Mouse (Mus musculus) limb, embryonic 12.5 days (tissue): ENCODE results near the gene Tnfaip2. TPM values are rescaled to one million over a fixed set of nuclear protein-coding genes. Genes with fewer than 3 reads are reported as not detected.

Experiments
- ATAC-seq: fragments of 200-750 bp; cut with Nextera tagmentation; 2 replicates; pipeline ENCODE4 v1.8.0; 2017; ENCODE audit warnings: low read depth, moderate TSS enrichment; ENCODE audit not compliant: insufficient number of reproducible peaks, insufficient read depth, low FRiP score, low TSS enrichment
- H3K27ac ChIP-seq: fragments of 300-500 bp; sonication (generic); 2 replicates; pipeline ENCODE4 v1.5.1; 2016; ENCODE audit warnings: mild to moderate bottlenecking, moderate library complexity
- H3K27me3 ChIP-seq: fragments of 300-500 bp; sonication (generic); 2 replicates; pipeline ENCODE4 v1.6.1; 2016; ENCODE audit warnings: mild to moderate bottlenecking, moderate library complexity
- H3K36me3 ChIP-seq: fragments of 300-500 bp; sonication (generic); 2 replicates; pipeline ENCODE4 v1.6.1; 2016; ENCODE audit warnings: mild to moderate bottlenecking, moderate library complexity
- H3K4me1 ChIP-seq: fragments of 300-500 bp; sonication (generic); replicated peaks from 2 replicates; pipeline ENCODE4 v1.6.1; 2016
- H3K4me2 ChIP-seq: fragments of 300-500 bp; sonication (generic); 2 replicates; pipeline ENCODE4 v1.6.1; 2016; ENCODE audit warnings: mild to moderate bottlenecking, moderate library complexity
- H3K4me3 ChIP-seq: fragments of 300-500 bp; sonication (generic); replicated peaks from 2 replicates; pipeline ENCODE4 v1.5.1; 2016; ENCODE audit warnings: mild to moderate bottlenecking
- H3K9ac ChIP-seq: fragments of 300-500 bp; sonication (generic); replicated peaks from 2 replicates; pipeline ENCODE4 v1.6.1; 2016; ENCODE audit warnings: mild to moderate bottlenecking, moderate library complexity
- H3K9me3 ChIP-seq: fragments of 300-500 bp; sonication (generic); 2 replicates; pipeline ENCODE4 v1.6.1; 2016; ENCODE audit warnings: mild to moderate bottlenecking, moderate library complexity
- WGBS: fragments of 180-500 bp; shearing (Covaris S2); methylation state at CpG from one replicate; pipeline ENCODE4 v1.1.7; 2016; 5-methylcytosine and 5-hydroxymethylcytosine counted together
- polyA plus RNA-seq: library from polyadenylated mRNA; unstranded; fragments of >200 nt; fragmentation: Nextera tagmentation; extraction: Ambion mirVana; gene quantifications from 2 replicates; pipeline ENCODE4 v1.2.1, GENCODE M21; 2016

Tnfaip2 gene
- polyA plus RNA-seq, 1 experiment from 2014 or later: 4.1 TPM

DNA sequence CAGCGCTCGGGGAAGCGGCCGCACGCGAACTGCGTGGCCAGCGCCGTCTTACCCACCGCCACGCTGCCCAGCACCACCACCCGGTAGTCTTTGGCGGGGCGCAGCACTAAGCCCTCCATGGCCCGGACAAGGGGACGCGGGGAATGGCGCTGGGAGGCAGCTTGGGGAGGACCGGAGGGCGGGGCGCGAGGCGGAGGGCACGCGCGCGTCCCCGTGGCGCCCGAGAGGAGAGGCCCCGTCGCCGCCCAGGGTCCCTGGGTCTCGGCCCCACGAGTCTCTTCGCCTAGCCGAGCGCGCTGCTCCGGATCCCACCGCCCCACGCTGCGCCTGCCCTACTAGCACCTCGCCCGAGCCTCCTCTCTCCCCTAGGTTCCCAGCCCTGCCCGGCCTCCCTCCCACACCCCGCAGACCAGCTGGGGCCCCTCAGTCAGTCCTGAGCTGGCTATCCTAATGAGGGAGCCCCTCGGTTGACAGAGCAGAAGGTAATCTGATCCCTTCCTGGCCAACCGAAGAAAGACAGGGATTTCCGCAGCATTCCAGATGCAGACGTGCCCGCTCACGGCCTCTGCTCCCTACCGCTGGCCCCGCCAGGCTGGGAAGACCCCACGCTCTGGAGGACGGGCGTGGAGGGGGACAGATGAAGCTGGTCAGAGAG is 43.5 kb downstream of the Tnfaip2 start, which contains the start of gene Gm266:
Gene Gm266, minus strand, starts transcription at position 172 of the 655 bp plus-strand sequence.
- Histone ChIP-seq H3K4me3 (peak within 1 kb of the TSS; percentile 52), H3K4me2 (peak within 1 kb of the TSS; percentile 87), H3K9me3 (no peaks in the 10 kb centered on the region), H3K27ac (no peak within 1 kb of the TSS), H3K4me1 (peaks cover 43% of the 10 kb centered on the region), H3K36me3 (no peaks in the 10 kb centered on the region), H3K27me3 (peaks cover 73% of the 10 kb centered on the region), H3K9ac (peak within 1 kb of the TSS; percentile 58)
- under 1% methylated on average over 43 of the region's 58 CpGs for WGBS
- peak; percentile 84 for ATAC-seq

DNA sequence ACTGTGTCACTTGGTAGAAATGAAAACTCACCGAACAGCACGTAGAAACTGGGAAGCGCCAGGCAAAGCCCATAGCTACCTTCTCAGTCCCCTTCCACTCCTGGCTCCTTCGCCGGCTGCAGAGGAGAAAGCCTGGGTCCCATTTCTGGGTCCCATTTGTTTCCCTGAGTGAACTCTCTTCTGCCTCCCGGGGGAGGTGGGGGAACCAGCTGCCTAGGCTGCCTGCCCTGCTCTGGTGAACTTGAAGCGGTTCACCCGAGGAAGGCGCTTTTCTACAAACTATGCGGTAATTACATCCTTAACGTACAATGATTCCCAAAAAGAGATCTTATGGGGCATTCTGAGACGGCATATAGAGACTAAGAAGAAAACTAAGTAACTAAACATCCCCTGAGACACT is 44.2 kb downstream of the Tnfaip2 start:
- H3K4me2 ChIP-seq: peak overlapping the region; percentile 87
- ATAC-seq: no peak

DNA sequence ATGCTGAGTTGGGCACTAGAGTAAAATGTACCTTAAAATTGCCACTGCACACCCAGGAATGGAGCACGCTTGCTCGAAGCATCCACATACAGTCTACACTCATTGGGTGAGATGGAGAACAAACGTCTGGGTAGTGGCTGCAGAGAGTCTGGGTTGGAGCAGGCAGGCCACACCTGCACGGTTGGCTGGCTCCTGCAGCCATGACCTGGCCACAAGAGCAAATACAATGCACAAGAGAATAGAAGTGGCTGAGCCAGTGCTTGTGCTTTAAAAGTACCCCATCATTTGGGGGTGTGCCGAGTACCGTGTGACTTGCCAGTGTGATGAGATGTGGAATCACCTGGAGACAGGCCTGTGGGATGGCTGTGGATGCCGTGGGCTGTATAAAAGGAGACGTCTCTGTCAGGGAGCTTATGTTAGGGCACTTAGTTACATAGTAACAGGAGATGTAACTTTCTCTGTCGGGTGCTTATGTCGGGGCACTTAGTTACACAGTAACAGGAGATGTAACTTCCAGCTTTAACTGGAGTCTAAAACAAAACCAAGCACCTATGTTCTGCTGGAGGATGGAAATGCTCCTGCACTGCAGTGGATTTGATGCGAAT is 47.1 kb downstream of the Tnfaip2 start:
- no peaks in the 10 kb centered on the region for H3K9me3 ChIP-seq
- no peaks in the 10 kb centered on the region for H3K36me3 ChIP-seq
- no peak overlapping the region for H3K9ac ChIP-seq
- H3K27me3 ChIP-seq: peaks cover 54% of the 10 kb centered on the region
- H3K4me3 ChIP-seq: no peak overlapping the region
- no peak for ATAC-seq
- WGBS: 79% methylated on average over 11 of the region's 11 CpGs
- H3K4me1 ChIP-seq: peaks cover 43% of the 10 kb centered on the region
- no peak overlapping the region for H3K27ac ChIP-seq
- H3K4me2 ChIP-seq: no peak overlapping the region

More for the DNA sequence above, 44.2 kb downstream of the Tnfaip2 start:
- Histone ChIP-seq H3K4me3 (peak overlapping the region; percentile 52), H3K36me3 (no peaks in the 10 kb centered on the region), H3K9me3 (no peaks in the 10 kb centered on the region), H3K27me3 (peaks cover 73% of the 10 kb centered on the region), H3K9ac (0 out of 2 replicates have a peak overlapping the region, but pooled peaks have one; percentile 58), H3K27ac (no peak overlapping the region), H3K4me1 (peaks cover 43% of the 10 kb centered on the region)
- 3% methylated on average over 12 of the region's 12 CpGs for WGBS

DNA sequence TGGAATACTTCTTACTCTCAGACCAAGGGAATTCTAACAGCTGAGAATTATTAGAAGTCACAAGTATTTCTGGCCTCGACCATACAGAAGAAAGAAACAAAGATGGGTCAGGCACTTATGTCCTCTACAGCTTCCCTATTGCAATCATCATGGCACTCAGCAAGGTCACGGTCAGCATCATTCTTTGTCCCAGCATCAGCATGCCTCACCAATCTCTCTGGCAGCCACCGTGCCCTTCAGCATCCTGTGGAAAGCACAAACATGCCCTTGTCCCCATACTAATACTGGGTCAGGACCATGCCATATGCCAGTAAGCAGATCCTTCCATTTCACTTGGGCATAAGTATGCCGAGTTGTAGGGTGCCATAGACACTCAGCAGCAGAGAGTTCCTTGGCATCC is 52.7 kb downstream of the Tnfaip2 start:
- Histone ChIP-seq H3K4me1 (no peaks in the 10 kb centered on the region), H3K27ac (no peak overlapping the region), H3K4me2 (no peak overlapping the region), H3K36me3 (no peaks in the 10 kb centered on the region), H3K27me3 (no peaks in the 10 kb centered on the region), H3K4me3 (no peak overlapping the region), H3K9me3 (no peaks in the 10 kb centered on the region), H3K9ac (no peak overlapping the region)
- 76% methylated on average over 4 of the region's 4 CpGs for WGBS
- ATAC-seq: no peak

DNA sequence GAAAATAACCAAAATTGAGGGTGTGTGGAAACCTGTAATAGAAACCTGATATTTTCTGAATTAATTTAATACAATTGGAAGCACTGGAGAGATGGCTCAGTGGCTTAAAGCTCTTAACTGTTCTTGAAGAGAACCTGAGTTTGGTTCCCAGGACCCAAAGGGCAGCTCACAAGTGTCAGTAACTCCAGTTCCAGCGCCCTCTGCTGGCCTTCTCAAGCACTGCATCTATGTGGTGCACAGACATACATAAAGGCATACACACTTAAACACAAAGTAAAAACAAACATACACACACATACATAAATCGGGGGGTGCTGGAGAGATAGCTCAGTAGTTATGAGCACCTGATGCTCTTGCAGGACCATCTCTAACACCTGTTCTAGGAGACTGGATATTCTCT is 54.8 kb downstream of the Tnfaip2 start:
- ATAC-seq: no peak
- Histone ChIP-seq H3K9me3 (no peaks in the 10 kb centered on the region), H3K27me3 (no peaks in the 10 kb centered on the region), H3K4me1 (0 out of 2 replicates have a peak, but pooled peaks cover 4% of the 10 kb centered on the region), H3K4me3 (no peak overlapping the region), H3K27ac (no peak overlapping the region), H3K4me2 (no peak overlapping the region), H3K9ac (no peak overlapping the region), H3K36me3 (no peaks in the 10 kb centered on the region)
- WGBS: 45% methylated on average over 2 of the region's 2 CpGs

DNA sequence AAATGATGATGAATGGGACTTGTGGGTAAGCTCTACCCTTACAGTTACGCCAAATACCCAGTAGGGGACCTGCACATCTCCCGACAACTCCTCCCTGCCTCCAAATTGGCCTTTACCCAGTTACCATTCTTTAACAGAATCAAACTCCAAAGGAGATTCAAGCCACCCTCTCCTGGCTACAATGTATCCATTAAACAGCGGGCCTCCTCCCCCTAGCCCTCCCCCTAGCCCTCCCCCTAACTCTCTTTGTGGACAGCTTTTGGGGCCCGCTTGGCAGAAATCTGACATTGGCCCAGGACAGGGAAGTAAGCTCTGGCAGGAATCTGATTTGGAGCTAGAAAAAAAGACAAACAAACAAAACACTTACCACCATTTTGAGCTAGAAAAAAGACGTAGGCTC is 57.3 kb downstream of the Tnfaip2 start:
- WGBS: 75% methylated on average over 5 of the region's 5 CpGs
- H3K27me3 ChIP-seq: 0 out of 2 replicates have a peak, but pooled peaks cover 6% of the 10 kb centered on the region
- no peaks in the 10 kb centered on the region for H3K9me3 ChIP-seq
- ATAC-seq: no peak
- H3K4me1 ChIP-seq: 0 out of 2 replicates have a peak, but pooled peaks cover 4% of the 10 kb centered on the region
- H3K27ac ChIP-seq: no peak overlapping the region
- no peaks in the 10 kb centered on the region for H3K36me3 ChIP-seq
- H3K4me2 ChIP-seq: no peak overlapping the region
- no peak overlapping the region for H3K9ac ChIP-seq
- H3K4me3 ChIP-seq: no peak overlapping the region

DNA sequence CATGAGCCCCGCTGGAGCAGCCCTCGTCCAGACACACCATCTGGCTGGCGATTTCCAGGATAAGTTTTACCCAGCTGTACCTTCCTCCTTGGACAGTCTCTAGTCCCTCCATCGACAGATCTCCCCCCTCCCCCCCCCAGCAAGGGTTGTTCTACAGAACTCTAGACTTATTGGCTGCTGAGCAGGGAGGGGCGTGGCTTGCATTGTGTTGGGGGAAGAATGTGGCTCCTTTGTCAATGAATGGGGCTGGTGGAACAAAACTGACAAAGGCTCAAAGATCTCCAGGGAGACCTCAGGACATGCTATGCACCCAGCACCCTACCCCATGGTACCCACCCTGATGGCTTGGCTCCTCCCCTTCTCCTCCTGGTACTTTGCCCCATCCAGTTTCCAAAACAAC is 58.5 kb downstream of the Tnfaip2 start:
- no peak overlapping the region for H3K4me3 ChIP-seq
- 0 out of 2 replicates have a peak, but pooled peaks cover 4% of the 10 kb centered on the region for H3K4me1 ChIP-seq
- no peak for ATAC-seq
- no peaks in the 10 kb centered on the region for H3K36me3 ChIP-seq
- 27% methylated on average over 5 of the region's 5 CpGs for whole genome bisulfite sequencing
- H3K9ac ChIP-seq: no peak overlapping the region
- no peak overlapping the region for H3K4me2 ChIP-seq
- no peaks in the 10 kb centered on the region for H3K9me3 ChIP-seq
- no peak overlapping the region for H3K27ac ChIP-seq
- 0 out of 2 replicates have a peak, but pooled peaks cover 6% of the 10 kb centered on the region for H3K27me3 ChIP-seq

DNA sequence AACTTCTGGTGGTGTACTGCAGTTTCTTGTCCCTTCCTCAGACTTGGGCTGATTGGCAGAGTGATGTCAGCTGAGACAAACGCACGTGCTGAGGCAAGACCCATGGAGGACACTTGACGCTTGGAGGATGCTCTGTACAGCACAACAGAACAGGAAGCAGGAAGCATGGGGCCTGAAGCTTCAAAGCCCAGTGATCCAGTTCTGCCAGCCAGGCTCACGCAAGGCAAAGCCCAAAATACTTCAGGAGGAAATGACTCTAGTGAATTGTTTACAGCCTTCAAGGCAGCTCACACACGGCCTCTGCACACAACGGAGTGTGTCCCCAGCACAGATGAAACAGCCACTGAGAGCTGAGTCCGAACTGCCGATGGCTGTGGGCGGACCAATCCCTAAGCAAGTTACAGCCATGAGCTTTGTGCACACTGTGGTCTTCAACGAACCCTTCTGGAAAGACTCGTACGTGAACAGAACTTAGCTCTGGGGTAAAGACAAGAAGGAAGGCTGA is 60.8 kb downstream of the Tnfaip2 start:
- Histone ChIP-seq H3K27me3 (0 out of 2 replicates have a peak, but pooled peaks cover 6% of the 10 kb centered on the region), H3K4me1 (0 out of 2 replicates have a peak, but pooled peaks cover 4% of the 10 kb centered on the region), H3K9me3 (no peaks in the 10 kb centered on the region), H3K4me2 (no peak overlapping the region), H3K4me3 (no peak overlapping the region), H3K36me3 (no peaks in the 10 kb centered on the region), H3K9ac (no peak overlapping the region), H3K27ac (no peak overlapping the region)
- no peak for ATAC-seq
- WGBS: 72% methylated on average over 12 of the region's 12 CpGs

DNA sequence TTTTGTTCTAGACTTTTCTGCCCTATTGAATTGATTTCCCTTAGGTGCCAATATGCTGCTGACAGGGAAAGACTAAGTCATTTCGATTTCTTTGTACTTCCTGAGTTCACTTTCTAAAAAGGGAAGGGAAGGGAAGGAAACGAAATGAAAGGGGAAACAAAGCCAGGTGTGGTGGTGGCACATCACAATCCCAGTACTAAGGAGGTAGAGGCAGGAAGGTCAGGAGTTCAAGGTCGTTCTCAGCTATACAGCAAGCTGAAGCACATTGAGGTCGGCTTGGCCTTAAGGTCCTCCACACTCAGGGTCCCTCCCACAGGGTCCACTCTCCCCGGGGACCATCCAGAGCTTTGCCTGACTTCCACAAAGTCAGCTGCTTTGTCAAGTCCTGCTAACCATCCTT is 61.3 kb downstream of the Tnfaip2 start:
- Histone ChIP-seq H3K36me3 (no peaks in the 10 kb centered on the region), H3K4me3 (no peak overlapping the region), H3K27me3 (0 out of 2 replicates have a peak, but pooled peaks cover 6% of the 10 kb centered on the region), H3K4me2 (no peak overlapping the region), H3K4me1 (0 out of 2 replicates have a peak, but pooled peaks cover 4% of the 10 kb centered on the region), H3K27ac (no peak overlapping the region), H3K9ac (no peak overlapping the region), H3K9me3 (no peaks in the 10 kb centered on the region)
- no peak for ATAC-seq
- 65% methylated on average over 5 of the region's 5 CpGs for WGBS
